ENCODE assay signal across 7 mouse cellular contexts in genomic region chr4:119540533-119540890, GRCm38 (mm10). TPM values are rescaled to one million over a fixed set of nuclear protein-coding genes. Genes with fewer than 3 reads are reported as not detected.
DNase-seq lines count a peak whose midpoint lies in the region; ATAC-seq and TF ChIP-seq lines count a peak whose summit lies in the region.

No protein-coding gene starts in this region.

- no peak for ATAC-seq in lung, postnatal 0 days
- no peak for ATAC-seq in forebrain, embryonic 12.5 days (ENCODE audit: low FRiP score)
- no peak for ATAC-seq in limb, embryonic 13.5 days (ENCODE audit: low FRiP score, low read depth)
- no peak for ATAC-seq in stomach, embryonic 15.5 days (ENCODE audit: insufficient read depth, low FRiP score, low read depth)

- H3K27ac ChIP-seq in lung, postnatal 0 days (ENCODE audit: low read length) = peak overlapping the region; percentile 98
- H3K27ac ChIP-seq in forebrain, embryonic 12.5 days = no peak overlapping the region
- peak overlapping the region; percentile 97; the same call in 1 of the 2 replicates for H3K27ac ChIP-seq in limb, embryonic 13.5 days
- peak overlapping the region; percentile 94; the same call in 1 of the 2 replicates for H3K27ac ChIP-seq in stomach, embryonic 15.5 days

- WGBS in lung, postnatal 0 days = 3% methylated on average over 10 of the region's 10 CpGs
- 5% methylated on average over 10 of the region's 10 CpGs for WGBS in forebrain, embryonic 12.5 days
- 5% methylated on average over 10 of the region's 10 CpGs for WGBS in limb, embryonic 13.5 days
- WGBS in stomach, embryonic 15.5 days = 5% methylated on average over 10 of the region's 10 CpGs

- TF ChIP-seq EP300 in lung, postnatal 0 days (IDR thresholded peaks at IDR 0.05) = no peak

- H3K9me3 ChIP-seq in lung, postnatal 0 days (ENCODE audit: low read length) = no peaks in the 10 kb centered on the region
- H3K9me3 ChIP-seq in forebrain, embryonic 12.5 days = no peaks in the 10 kb centered on the region
- H3K9me3 ChIP-seq in limb, embryonic 13.5 days = no peaks in the 10 kb centered on the region
- no peaks in the 10 kb centered on the region for H3K9me3 ChIP-seq in stomach, embryonic 15.5 days

- no peak for TF ChIP-seq CTCF in lung, postnatal 0 days (IDR thresholded peaks at IDR 0.05)

- H3K27me3 ChIP-seq in lung, postnatal 0 days (replicated peaks; ENCODE audit: insufficient read depth, low read length) = no peaks in the 10 kb centered on the region
- no peaks in the 10 kb centered on the region for H3K27me3 ChIP-seq in forebrain, embryonic 12.5 days
- no peaks in the 10 kb centered on the region for H3K27me3 ChIP-seq in limb, embryonic 13.5 days
- no peaks in the 10 kb centered on the region for H3K27me3 ChIP-seq in stomach, embryonic 15.5 days (replicated peaks)

- H3K4me3 ChIP-seq in lung, postnatal 0 days (ENCODE audit: low read depth, low read length) = peak overlapping the region; percentile 97
- H3K4me3 ChIP-seq in forebrain, embryonic 12.5 days (replicated peaks) = peak overlapping the region; percentile 87
- H3K4me3 ChIP-seq in limb, embryonic 13.5 days = peak overlapping the region; percentile 95
- H3K4me3 ChIP-seq in stomach, embryonic 15.5 days (replicated peaks) = peak overlapping the region; percentile 89

- H3K4me1 ChIP-seq in lung, postnatal 0 days (ENCODE audit: insufficient read depth, low read depth, low read length) = peaks cover 8% of the 10 kb centered on the region; the same call in 1 of the 2 replicates
- peaks cover 21% of the 10 kb centered on the region for H3K4me1 ChIP-seq in forebrain, embryonic 12.5 days
- peaks cover 23% of the 10 kb centered on the region for H3K4me1 ChIP-seq in limb, embryonic 13.5 days
- peaks cover 4% of the 10 kb centered on the region; the same call in 1 of the 2 replicates for H3K4me1 ChIP-seq in stomach, embryonic 15.5 days

- intact Hi-C loops in left cerebral cortex, postnatal 10 days (cut with DNase I) = no loop called here

- no peak for DNase-seq in lung, postnatal 0 days (ENCODE audit: low spot score)
- no peak for DNase-seq in lung, adult 18-20 months
- DNase-seq in left cerebral cortex, postnatal 10 days (ENCODE audit: extremely low spot score in 1 of 2, low spot score in 2 of 2) = no peak
- DNase-seq in layer of hippocampus, postnatal 36 days = no peak

- H3K4me2 ChIP-seq in lung, postnatal 0 days (replicated peaks; ENCODE audit: low read depth, low read length) = peak overlapping the region; percentile 71
- H3K4me2 ChIP-seq in forebrain, embryonic 12.5 days = peak overlapping the region; percentile 77
- peak overlapping the region; percentile 80 for H3K4me2 ChIP-seq in limb, embryonic 13.5 days (replicated peaks)
- peak overlapping the region; percentile 77 for H3K4me2 ChIP-seq in stomach, embryonic 15.5 days

- peak overlapping the region; percentile 75 for H3K9ac ChIP-seq in lung, postnatal 0 days (replicated peaks; ENCODE audit: low read depth)
- peak overlapping the region; percentile 97 for H3K9ac ChIP-seq in forebrain, embryonic 12.5 days
- H3K9ac ChIP-seq in limb, embryonic 13.5 days = peak overlapping the region; percentile 94
- H3K9ac ChIP-seq in stomach, embryonic 15.5 days = peak overlapping the region; percentile 89; the same call in 1 of the 2 replicates

- no peaks in the 10 kb centered on the region for H3K36me3 ChIP-seq in lung, postnatal 0 days (ENCODE audit: insufficient read depth, low read length)
- no peaks in the 10 kb centered on the region for H3K36me3 ChIP-seq in forebrain, embryonic 12.5 days (replicated peaks)
- no peaks in the 10 kb centered on the region for H3K36me3 ChIP-seq in limb, embryonic 13.5 days
- no peaks in the 10 kb centered on the region for H3K36me3 ChIP-seq in stomach, embryonic 15.5 days

RNA-seq across cellular contexts. Expression of gene Frg2f1, which starts 1.2 kb away (rescaled TPM):
- polyA plus RNA-seq in lung, postnatal 0 days (2015; fragmentation: Nextera tagmentation; extraction: Ambion mirVana) = 5.9 TPM in 2 replicates
- polyA plus RNA-seq in forebrain, embryonic 12.5 days (2016; fragmentation: Nextera tagmentation; extraction: Ambion mirVana) = 3.1 and 4.4 TPM in 2 replicates
- 4.9 and 5.8 TPM in 2 replicates for polyA plus RNA-seq in limb, embryonic 13.5 days (2015; fragmentation: Nextera tagmentation; extraction: Ambion mirVana)
- 2.9 and 3.2 TPM in 2 replicates for polyA plus RNA-seq in stomach, embryonic 15.5 days (2015; fragmentation: Nextera tagmentation; extraction: Ambion mirVana)
- 10 to 100 TPM; 25.9 to 26.2 TPM for total RNA-seq in left cerebral cortex, postnatal 10 days (2021)
- total RNA-seq in layer of hippocampus, postnatal 36 days (2021) = 10 to 100 TPM; 26.2 to 31.1 TPM

RNA-seq across cellular contexts. Expression of gene Foxj3, which starts 3.7 kb away (rescaled TPM):
- polyA plus RNA-seq in lung, postnatal 0 days (2015; fragmentation: Nextera tagmentation; extraction: Ambion mirVana) = 10.1 and 11.6 TPM in 2 replicates
- polyA plus RNA-seq in forebrain, embryonic 12.5 days (2016; fragmentation: Nextera tagmentation; extraction: Ambion mirVana) = 31.7 and 32.6 TPM in 2 replicates
- 25.1 and 26.9 TPM in 2 replicates for polyA plus RNA-seq in limb, embryonic 13.5 days (2015; fragmentation: Nextera tagmentation; extraction: Ambion mirVana)
- 18.2 and 23.6 TPM in 2 replicates for polyA plus RNA-seq in stomach, embryonic 15.5 days (2015; fragmentation: Nextera tagmentation; extraction: Ambion mirVana)
- total RNA-seq in left cerebral cortex, postnatal 10 days (2021) = 10 to 100 TPM; 59.6 to 73.9 TPM
- 10 to 100 TPM; 63.6 to 72.9 TPM for total RNA-seq in layer of hippocampus, postnatal 36 days (2021)

RNA-seq across cellular contexts. Expression of gene Rimkla, which starts 48.1 kb away (rescaled TPM):
- polyA plus RNA-seq in lung, postnatal 0 days (2015; fragmentation: Nextera tagmentation; extraction: Ambion mirVana) = 0.30 and 0.31 TPM in 2 replicates
- 8.5 and 11.2 TPM in 2 replicates for polyA plus RNA-seq in forebrain, embryonic 12.5 days (2016; fragmentation: Nextera tagmentation; extraction: Ambion mirVana)
- 0.96 and 1.2 TPM in 2 replicates for polyA plus RNA-seq in limb, embryonic 13.5 days (2015; fragmentation: Nextera tagmentation; extraction: Ambion mirVana)
- polyA plus RNA-seq in stomach, embryonic 15.5 days (2015; fragmentation: Nextera tagmentation; extraction: Ambion mirVana) = 0.82 and 0.92 TPM in 2 replicates
- 10 to 100 TPM; 20.8 to 21.8 TPM for total RNA-seq in left cerebral cortex, postnatal 10 days (2021)
- 10 to 100 TPM; 12.0 to 12.4 TPM for total RNA-seq in layer of hippocampus, postnatal 36 days (2021)
